13 mouse cellular contexts compared by ENCODE assay signal in the genomic region with DNA sequence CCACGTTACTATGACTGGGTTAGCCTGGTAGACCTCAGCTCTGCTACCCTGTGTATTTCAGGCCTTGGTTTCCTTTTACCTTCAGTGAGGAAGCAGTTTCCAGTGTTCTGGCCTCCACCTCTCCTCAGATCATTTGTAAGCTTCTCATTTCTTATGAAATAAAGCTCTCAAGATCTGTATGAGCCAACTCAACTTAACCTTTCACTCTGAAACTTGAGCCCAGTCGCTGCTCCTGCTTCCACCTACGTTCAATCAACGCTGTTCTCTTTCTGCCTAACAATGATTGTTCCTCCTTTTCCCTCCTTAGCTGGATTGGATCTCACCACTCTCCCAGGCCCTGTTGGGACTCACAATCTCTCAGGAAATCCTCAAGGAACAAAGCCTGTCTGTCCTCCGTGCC. TPM values are rescaled to one million over a fixed set of nuclear protein-coding genes. Genes with fewer than 3 reads are reported as not detected.
DNase-seq lines count a peak whose midpoint lies in the region; ATAC-seq and TF ChIP-seq lines count a peak whose summit lies in the region.
"Had no signal": no experiment of that assay in that cellular context is flagged by ENCODE, and none has a peak within 500 bp of the region (broad histone marks: within the 10 kb centered on the region; RNA-seq: fewer than 3 reads in every experiment).

No protein-coding gene starts in this region.

- H3K27me3 ChIP-seq in hindbrain, embryonic 14.5 days (ENCODE audit: control insufficient read depth, insufficient read depth, low read length) = no peaks in the 10 kb centered on the region
- H3K27me3 ChIP-seq in stomach, embryonic 15.5 days (replicated peaks) = no peaks in the 10 kb centered on the region
- H3K27me3 ChIP-seq: Patski had no signal

- no peak overlapping the region for H3K9ac ChIP-seq in hindbrain, embryonic 14.5 days
- H3K9ac ChIP-seq in stomach, embryonic 15.5 days = no peak overlapping the region

- H3K4me3 ChIP-seq in gastrocnemius, adult 2 months = no peak overlapping the region
- H3K4me3 ChIP-seq in hindbrain, embryonic 14.5 days (replicated peaks; ENCODE audit: low read length) = no peak overlapping the region
- no peak overlapping the region for H3K4me3 ChIP-seq in stomach, embryonic 15.5 days (replicated peaks)
- H3K4me3 ChIP-seq: megakaryocyte, embryonic 14.5 days had no signal

- H3K4me1 ChIP-seq in hindbrain, embryonic 14.5 days (replicated peaks; ENCODE audit: control insufficient read depth, insufficient read depth, low read length) = peaks cover 17% of the 10 kb centered on the region; the same call in 1 of the 2 replicates
- 0 out of 2 replicates have a peak, but pooled peaks cover 4% of the 10 kb centered on the region for H3K4me1 ChIP-seq in stomach, embryonic 15.5 days

- TF ChIP-seq CTCF in gastrocnemius, adult 2 months (IDR thresholded peaks at IDR 0.05) = no peak

- DNase-seq in gastrocnemius, adult 2 months = no peak
- no peak for DNase-seq in gastrocnemius, postnatal 4 days (ENCODE audit: low spot score in 2 of 2)
- peak; percentile 26 to 68 for DNase-seq in lung, adult 18-20 months
- DNase-seq in lung, postnatal 10 days = no peak
- no peak for DNase-seq in hindbrain, embryonic 14.5 days (ENCODE audit: low spot score)
- no peak for DNase-seq in layer of hippocampus, adult 18-20 months (ENCODE audit: low spot score in 2 of 2)
- DNase-seq in retina, postnatal 1 day = no peak
- DNase-seq: gastrocnemius, postnatal 14 days; kidney, adult 8-10 months; spleen, adult 18-20 months had no signal

- no peaks in the 10 kb centered on the region for H3K9me3 ChIP-seq in hindbrain, embryonic 14.5 days (ENCODE audit: control insufficient read depth, low read length)
- no peaks in the 10 kb centered on the region for H3K9me3 ChIP-seq in stomach, embryonic 15.5 days

- intact Hi-C loops in gastrocnemius, adult 2 months (cut with DNase I) = loop anchor here (5.0 kb wide), 2 partner anchors 64 to 109 kb away; partner anchors contain the start of gene Atp2a2

- no peak for ATAC-seq in hindbrain, embryonic 14.5 days (ENCODE audit: low FRiP score)
- ATAC-seq in stomach, embryonic 15.5 days (ENCODE audit: insufficient read depth, low FRiP score, low read depth) = no peak
- ATAC-seq: Patski had no signal

- H3K4me2 ChIP-seq in hindbrain, embryonic 14.5 days (replicated peaks) = no peak overlapping the region
- no peak overlapping the region for H3K4me2 ChIP-seq in stomach, embryonic 15.5 days

- H3K36me3 ChIP-seq in hindbrain, embryonic 14.5 days (replicated peaks; ENCODE audit: control insufficient read depth, insufficient read depth) = peaks cover 31% of the 10 kb centered on the region
- H3K36me3 ChIP-seq in stomach, embryonic 15.5 days = peaks cover 3% of the 10 kb centered on the region

- 72% methylated on average over 5 of the region's 5 CpGs for WGBS in hindbrain, embryonic 14.5 days
- WGBS in stomach, embryonic 15.5 days = 57% methylated on average over 5 of the region's 5 CpGs

- peak overlapping the region; percentile 32 for H3K27ac ChIP-seq in gastrocnemius, adult 2 months
- H3K27ac ChIP-seq in hindbrain, embryonic 14.5 days = peak overlapping the region; percentile 32; the same call in 1 of the 2 replicates
- 0 out of 2 replicates have a peak overlapping the region, but pooled peaks have one; percentile 31 for H3K27ac ChIP-seq in stomach, embryonic 15.5 days

RNA-seq across cellular contexts. Expression of gene Ift81, which starts 2.7 kb away (rescaled TPM):
- 1 to 10 TPM; 4.6 to 8.5 TPM for total RNA-seq in gastrocnemius, adult 2 months (2021)
- 10 to 100 TPM; 14.9 to 27.0 TPM for total RNA-seq in gastrocnemius, postnatal 4 days (2021)
- 60.5 and 61.9 TPM in 2 replicates for polyA plus RNA-seq in hindbrain, embryonic 14.5 days (2014; fragmentation: Nextera tagmentation; extraction: Ambion mirVana)
- 36.2 and 37.2 TPM in 2 replicates for polyA plus RNA-seq in stomach, embryonic 15.5 days (2015; fragmentation: Nextera tagmentation; extraction: Ambion mirVana)
- 10 to 100 TPM; 40.9 to 46.9 TPM for total RNA-seq in layer of hippocampus, adult 18-20 months (2021)

RNA-seq across cellular contexts. Expression of gene P2rx7, which starts 32.1 kb away (rescaled TPM):
- 1 to 10 TPM; 1.8 TPM for total RNA-seq in gastrocnemius, adult 2 months (2021)
- total RNA-seq in gastrocnemius, postnatal 4 days (2021) = 1 to 10 TPM; 5.1 to 6.0 TPM
- 3.7 and 4.0 TPM in 2 replicates for polyA plus RNA-seq in hindbrain, embryonic 14.5 days (2014; fragmentation: Nextera tagmentation; extraction: Ambion mirVana)
- polyA plus RNA-seq in stomach, embryonic 15.5 days (2015; fragmentation: Nextera tagmentation; extraction: Ambion mirVana) = 2.7 and 3.4 TPM in 2 replicates
- total RNA-seq in layer of hippocampus, adult 18-20 months (2021) = 1 to 10 TPM; 7.2 to 9.9 TPM

Comparison
In these comparisons a context has a peak if more than half of its experiments do, and no peak if none do; other contexts are left out.
1. DNase-seq: peak in lung, adult 18-20 months (2 of 2); none in gastrocnemius, adult 2 months (single experiment), gastrocnemius, postnatal 4 days (0 of 2), lung, postnatal 10 days (single experiment), hindbrain, embryonic 14.5 days (single experiment), layer of hippocampus, adult 18-20 months (0 of 2) and retina, postnatal 1 day (single experiment).
2. Peak in every context shown above with its lines, with median percentiles within 50 percentile points of each other: H3K27ac ChIP-seq.